Mouse (Mus musculus) monocyte, adult 59 days (primary cell): ENCODE results near the gene Cdc27. TPM values are rescaled to one million over a fixed set of nuclear protein-coding genes. Genes with fewer than 3 reads are reported as not detected.

Experiments used
- total RNA-seq, 2 experiments: library from RNA; stranded (reverse); gene quantifications; one replicate each; pipeline ENCODE4 v1.2.4; 2023

Cdc27 gene
- total RNA-seq = 10 to 100 TPM; 24.4 to 25.4 TPM

GRCm38 (mm10) chr11:104550406-104550974, at the start of gene Cdc27, which contains the start of gene Myl4:
Gene Cdc27, minus strand, starts transcription at chr11:104550620.
Gene Myl4, plus strand, starts transcription at chr11:104550663.

GRCm38 (mm10) chr11:104468751-104469268, 81.6 kb downstream of the Cdc27 start, which contains the start of gene Kansl1:
Gene Kansl1, minus strand, starts transcription at chr11:104468861.

Other genes starting within 250 kb of the Cdc27 start
- gene Kansl1, start 81.8 kb downstream of the Cdc27 start, total RNA-seq = 10 to 100 TPM; 91.8 to 92.9 TPM
- not detected for gene Myl4, start within 50 bp of the Cdc27 start, total RNA-seq
- gene Itgb3, start 57.4 kb upstream of the Cdc27 start, total RNA-seq = 10 to 100 TPM; 20.8 to 22.2 TPM
- not detected for gene Gm11639, start 135.1 kb upstream of the Cdc27 start, total RNA-seq